Mouse (Mus musculus) lung, adult 2 months (tissue): ENCODE results near the gene Oat.

Source experiments
- CTCF ChIP-seq: fragments of 200-500 bp; IDR thresholded peaks from 2 replicates; pipeline ENCODE4 v1.5.1; 2011; ENCODE audit warnings: mild to moderate bottlenecking, low read length, control low read depth; ENCODE audit not compliant: insufficient read depth
- POLR2A ChIP-seq: fragments of 200-500 bp; IDR thresholded peaks from 2 replicates; pipeline ENCODE4 v1.6.1; 2011; ENCODE audit warnings: low read depth, mild to moderate bottlenecking, control low read depth, low read length, borderline replicate concordance; ENCODE audit errors: extremely low read depth

- TF ChIP-seq CTCF = no peak
- no peak for TF ChIP-seq POLR2A
Observed at GRCm38 (mm10) chr7:132570071-132570470, 6.1 kb downstream of the Oat start.
